Mouse (Mus musculus) olfactory bulb, adult 2 months (tissue): ENCODE results near the gene Morn5.

Experiments used
- CTCF ChIP-seq: fragments of 200-500 bp; IDR thresholded peaks from 2 replicates; pipeline ENCODE4 v1.5.1; 2012; ENCODE audit warnings: low read depth, mild to moderate bottlenecking, low read length, moderate library complexity; ENCODE audit not compliant: insufficient read depth
- POLR2A ChIP-seq: fragments of 200-500 bp; IDR thresholded peaks from 2 replicates; pipeline ENCODE4 v1.6.1; 2012; ENCODE audit warnings: mild to moderate bottlenecking, low read depth, low read length, moderate library complexity; ENCODE audit not compliant: insufficient read depth

DNA sequence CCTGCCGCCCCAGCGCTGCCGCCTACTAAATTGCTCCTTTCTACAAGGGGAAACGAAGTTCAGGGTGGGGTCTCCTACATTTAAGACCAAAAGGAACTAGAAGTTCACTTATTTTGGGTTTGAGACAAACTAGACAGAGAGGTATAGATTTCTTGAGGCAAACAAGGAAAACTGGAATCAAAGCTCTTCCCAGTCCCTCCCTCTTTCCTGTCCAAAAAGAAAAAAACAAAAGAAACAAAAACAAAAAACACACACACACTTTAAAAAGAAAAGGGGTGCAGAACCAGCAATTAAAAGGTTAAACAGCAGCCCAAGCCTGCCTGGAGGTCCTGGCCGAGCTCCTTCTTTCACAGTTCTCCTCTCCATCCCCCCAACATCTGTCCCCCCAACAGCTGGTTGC lies 48.8 kb downstream of the Morn5 start:
- TF ChIP-seq CTCF (no peak), POLR2A (no peak)
